Mouse (Mus musculus) hindbrain, embryonic 16.5 days (tissue): ENCODE data around the gene Gabra6. TPM values are rescaled to one million over a fixed set of nuclear protein-coding genes. Genes with fewer than 3 reads are reported as not detected.

Experiments
- ATAC-seq: fragments of 200-750 bp; cut with Nextera tagmentation; 2 replicates; pipeline ENCODE4 v1.8.0; 2017; ENCODE audit warnings: moderate TSS enrichment, moderate library complexity
- H3K27ac ChIP-seq: fragments of 300-500 bp; sonication (generic); 2 replicates; pipeline ENCODE4 v1.5.1; 2014; ENCODE audit warnings: low read depth, mild to moderate bottlenecking, control low read depth, low read length, moderate library complexity
- H3K27me3 ChIP-seq: fragments of 300-500 bp; sonication (generic); replicated peaks from 2 replicates; pipeline ENCODE4 v1.6.1; 2014; ENCODE audit warnings: low read length; ENCODE audit not compliant: control insufficient read depth, insufficient read depth
- H3K36me3 ChIP-seq: fragments of 300-500 bp; sonication (generic); 2 replicates; pipeline ENCODE4 v1.6.1; 2014; ENCODE audit warnings: mild to moderate bottlenecking, low read length, moderate library complexity, mixed read lengths; ENCODE audit not compliant: control insufficient read depth, insufficient read depth
- H3K4me1 ChIP-seq: fragments of 300-500 bp; sonication (generic); 2 replicates; pipeline ENCODE4 v1.6.1; 2014; ENCODE audit warnings: low read depth, low read length; ENCODE audit not compliant: control insufficient read depth, insufficient read depth
- H3K4me2 ChIP-seq: fragments of 300-500 bp; sonication (generic); 2 replicates; pipeline ENCODE4 v1.6.1; 2014; ENCODE audit warnings: mild to moderate bottlenecking, low read length, control low read depth, moderate library complexity
- H3K4me3 ChIP-seq: fragments of 300-500 bp; sonication (generic); 2 replicates; pipeline ENCODE4 v1.5.1; 2014; ENCODE audit warnings: mild to moderate bottlenecking, low read length, control low read depth, moderate library complexity
- H3K9ac ChIP-seq: fragments of 300-500 bp; sonication (generic); 2 replicates; pipeline ENCODE4 v1.6.1; 2014; ENCODE audit warnings: low read depth, mild to moderate bottlenecking, control low read depth, low read length, moderate library complexity
- H3K9me3 ChIP-seq: fragments of 300-500 bp; sonication (generic); 2 replicates; pipeline ENCODE4 v1.6.1; 2014; ENCODE audit warnings: mild to moderate bottlenecking, low read length, moderate library complexity; ENCODE audit not compliant: control insufficient read depth
- WGBS: fragments of 180-500 bp; shearing (Covaris S2); extraction: QIAGEN DNeasy Blood & Tissue Kit; methylation state at CpG from one replicate; pipeline ENCODE4 v1.1.7; 2014; 5-methylcytosine and 5-hydroxymethylcytosine counted together
- polyA plus RNA-seq: library from polyadenylated mRNA; unstranded; fragments of >200 nt; fragmentation: Nextera tagmentation; extraction: Ambion mirVana; gene quantifications from 2 replicates; pipeline ENCODE4 v1.2.1, GENCODE M21; 2015

The Gabra6 gene
- polyA plus RNA-seq, 1 experiment from 2014 or later = not detected

DNA sequence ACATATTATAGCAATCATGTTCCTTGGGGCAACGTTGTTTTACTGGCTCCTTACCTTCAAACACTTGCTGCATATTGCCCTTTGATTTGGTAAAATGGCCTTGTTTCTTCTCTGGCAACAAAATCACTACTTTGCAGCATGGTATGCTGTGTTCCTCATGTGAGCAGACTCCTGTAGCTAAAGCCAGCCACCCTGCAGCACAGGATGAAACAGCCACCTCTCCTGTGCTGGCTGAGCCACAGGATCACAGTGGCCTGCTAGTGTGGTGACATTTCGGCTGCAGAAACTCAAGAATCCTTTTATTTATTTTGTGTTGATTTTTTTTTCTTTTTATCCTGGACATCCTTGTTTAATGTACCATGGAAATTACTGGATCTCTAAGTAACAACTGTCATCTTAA is 11.8 kb downstream of the Gabra6 start:
- no peak overlapping the region for H3K9ac ChIP-seq
- WGBS = 83% methylated on average over 2 of the region's 2 CpGs
- H3K27me3 ChIP-seq = no peaks in the 10 kb centered on the region

DNA sequence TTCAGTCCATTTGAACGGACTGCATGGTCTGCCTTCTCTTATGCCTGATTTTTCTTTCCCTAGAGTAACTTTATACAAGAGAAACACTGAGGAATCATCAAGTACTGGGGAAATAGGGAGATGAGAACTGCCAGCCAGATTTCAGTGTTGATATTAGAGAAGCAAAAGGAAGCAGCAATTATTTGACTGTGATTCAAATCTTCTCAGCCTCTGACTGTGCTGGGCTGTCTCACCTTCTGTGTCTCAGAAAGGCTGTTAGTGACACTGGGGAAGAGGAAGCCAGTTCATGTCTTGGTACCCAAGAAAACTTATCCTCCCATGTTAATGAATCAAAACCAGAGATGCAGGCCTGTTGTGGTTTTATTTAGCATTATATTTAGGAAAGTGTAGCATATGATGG is 14.8 kb downstream of the Gabra6 start:
- 93% methylated on average over 1 of the region's 1 CpGs for WGBS
- H3K4me3 ChIP-seq = no peak overlapping the region
- H3K27ac ChIP-seq = no peak overlapping the region
- no peaks in the 10 kb centered on the region for H3K36me3 ChIP-seq
- ATAC-seq = no peak
- H3K4me1 ChIP-seq = no peaks in the 10 kb centered on the region
- H3K4me2 ChIP-seq = no peak overlapping the region
- H3K9ac ChIP-seq = no peak overlapping the region
- no peaks in the 10 kb centered on the region for H3K27me3 ChIP-seq
- no peaks in the 10 kb centered on the region for H3K9me3 ChIP-seq

More for the DNA sequence above, 11.8 kb downstream of the Gabra6 start:
- ATAC-seq = no peak
- Histone ChIP-seq H3K36me3 (no peaks in the 10 kb centered on the region), H3K9me3 (no peaks in the 10 kb centered on the region), H3K4me1 (no peaks in the 10 kb centered on the region), H3K4me3 (no peak overlapping the region), H3K27ac (no peak overlapping the region), H3K4me2 (no peak overlapping the region)

DNA sequence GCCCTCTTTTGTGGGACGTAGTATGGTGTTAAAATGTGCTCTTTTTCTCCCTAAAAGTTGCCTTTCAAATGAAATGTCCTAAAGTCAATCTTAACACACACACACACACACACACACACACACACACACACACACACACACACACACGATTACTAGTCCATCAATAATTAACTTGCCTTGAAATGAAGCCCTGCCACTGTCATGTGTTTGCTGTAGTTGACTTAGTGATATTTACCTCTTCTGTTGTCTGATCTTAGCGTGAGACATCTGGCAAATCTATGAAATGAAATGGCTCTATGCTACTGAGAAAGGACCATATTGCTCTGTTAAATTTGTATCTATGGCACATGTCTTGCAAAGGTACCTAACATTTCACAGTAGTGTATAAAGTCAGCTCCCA is 61.9 kb downstream of the Gabra6 start:
- Histone ChIP-seq H3K9ac (no peak overlapping the region), H3K4me2 (no peak overlapping the region), H3K4me1 (no peaks in the 10 kb centered on the region), H3K9me3 (no peaks in the 10 kb centered on the region), H3K36me3 (no peaks in the 10 kb centered on the region), H3K27ac (no peak overlapping the region), H3K4me3 (no peak overlapping the region), H3K27me3 (no peaks in the 10 kb centered on the region)
- ATAC-seq = no peak
- WGBS = 83% methylated on average over 3 of the region's 3 CpGs

Other genes starting within 250 kb of the Gabra6 start
- gene Gabra1, start 138.1 kb downstream of the Gabra6 start, polyA plus RNA-seq = 24.2 and 24.8 TPM in 2 replicates
- gene Gabrb2, start 98.7 kb upstream of the Gabra6 start, polyA plus RNA-seq = 17.3 and 19.7 TPM in 2 replicates